Mouse (Mus musculus): Measurements from ENCODE around the gene Fcho2.

Fcho2 gene

DNA sequence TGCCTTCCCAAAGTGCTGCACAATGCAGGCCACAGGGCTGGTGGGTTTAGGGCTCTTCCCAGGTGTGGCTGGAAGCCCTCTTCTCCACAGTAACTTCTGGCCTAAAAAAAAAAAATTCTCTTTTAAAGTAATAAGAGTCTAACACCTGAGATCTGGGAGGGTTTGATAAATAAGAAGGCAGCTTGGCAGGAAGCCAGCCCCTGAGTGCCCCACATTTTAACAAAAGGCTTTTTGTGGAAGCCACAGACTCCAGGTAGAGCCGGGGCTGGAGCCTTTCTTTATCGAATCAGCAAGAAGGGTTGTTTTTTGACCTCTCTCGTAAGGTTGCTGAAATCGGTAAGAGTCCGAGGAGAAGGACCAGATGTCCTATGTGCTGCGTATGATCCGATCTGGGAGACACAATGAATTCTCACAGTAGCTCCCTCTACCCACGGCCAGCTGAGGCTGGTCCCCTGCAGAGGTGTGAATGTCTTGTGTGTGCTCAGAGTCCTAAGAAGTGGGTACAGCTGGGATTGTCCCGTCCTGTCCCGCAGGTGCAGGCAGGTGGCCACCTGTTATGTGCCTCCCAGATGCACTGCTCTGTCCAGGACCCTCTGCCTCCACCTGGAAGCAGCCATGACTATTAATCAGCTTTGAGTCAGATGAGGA, 114.5 kb downstream of the Fcho2 start:
- no peak for TF ChIP-seq GATA4 (IDR thresholded peaks at IDR 0.05; ENCODE audit: insufficient replicate concordance, low read length)

DNA sequence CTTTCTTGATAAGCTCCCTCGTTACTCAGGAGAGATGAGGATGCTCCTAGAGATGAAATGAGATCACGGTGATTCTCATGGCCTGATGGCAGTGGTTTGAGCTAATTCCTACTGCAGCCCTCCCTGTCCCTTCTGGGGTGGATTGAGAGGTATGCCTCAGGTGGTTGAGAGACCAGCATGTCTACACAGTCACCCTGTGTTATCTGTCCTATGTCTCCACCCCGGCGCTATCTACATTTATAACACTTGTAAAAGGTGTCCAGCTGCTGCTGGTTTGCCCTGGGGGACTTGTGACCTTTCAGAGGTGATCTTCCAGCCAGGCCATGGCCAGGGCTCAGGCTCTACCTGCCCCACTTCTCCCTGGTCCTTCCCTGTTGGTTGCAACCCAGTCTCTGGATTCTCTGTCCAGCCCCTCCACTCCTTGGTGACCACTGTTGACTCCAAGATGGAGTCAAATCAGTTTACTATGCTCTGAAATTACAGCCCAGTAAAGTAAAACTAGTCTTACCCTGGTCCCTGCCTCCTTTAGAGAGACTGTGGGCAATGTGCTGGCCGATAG, 115.2 kb downstream of the Fcho2 start:
- TF ChIP-seq GATA4 (IDR thresholded peaks at IDR 0.05; ENCODE audit: insufficient replicate concordance, low read length): no peak

DNA sequence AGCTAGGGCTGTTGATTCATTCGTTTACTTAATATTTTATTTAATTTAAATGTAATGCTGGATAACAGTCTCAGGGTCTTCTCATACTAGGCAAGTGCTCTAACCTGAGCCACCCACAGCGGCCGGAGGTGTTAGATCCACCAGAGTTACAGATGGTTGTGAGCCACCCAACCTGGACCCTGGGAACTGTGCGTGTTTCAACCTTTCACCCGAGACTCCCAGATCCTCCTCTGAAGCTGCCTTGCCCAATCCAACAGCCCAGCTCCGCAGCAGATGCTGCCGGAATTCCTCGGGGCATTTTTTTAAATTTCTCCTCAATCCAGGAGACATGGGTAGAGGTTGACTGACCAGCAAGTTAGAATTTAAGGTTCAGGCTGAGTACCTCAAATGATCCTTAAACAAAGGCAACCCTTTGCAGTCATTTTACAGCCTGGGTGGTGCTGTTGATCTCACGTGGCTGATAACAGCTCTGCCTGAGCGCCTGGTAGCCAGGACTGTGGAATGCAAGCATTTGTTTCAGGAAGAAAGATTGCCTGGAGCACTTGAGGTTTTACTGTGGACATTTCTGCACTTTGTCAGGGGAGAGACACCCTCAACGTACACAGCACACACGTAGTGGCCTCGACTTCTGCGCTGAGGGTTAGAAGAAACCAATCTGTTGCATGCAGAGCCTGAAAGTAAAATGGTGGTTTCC, 116.1 kb downstream of the Fcho2 start:
- TF ChIP-seq GATA4 (IDR thresholded peaks at IDR 0.05; ENCODE audit: insufficient replicate concordance, low read length): no peak

DNA sequence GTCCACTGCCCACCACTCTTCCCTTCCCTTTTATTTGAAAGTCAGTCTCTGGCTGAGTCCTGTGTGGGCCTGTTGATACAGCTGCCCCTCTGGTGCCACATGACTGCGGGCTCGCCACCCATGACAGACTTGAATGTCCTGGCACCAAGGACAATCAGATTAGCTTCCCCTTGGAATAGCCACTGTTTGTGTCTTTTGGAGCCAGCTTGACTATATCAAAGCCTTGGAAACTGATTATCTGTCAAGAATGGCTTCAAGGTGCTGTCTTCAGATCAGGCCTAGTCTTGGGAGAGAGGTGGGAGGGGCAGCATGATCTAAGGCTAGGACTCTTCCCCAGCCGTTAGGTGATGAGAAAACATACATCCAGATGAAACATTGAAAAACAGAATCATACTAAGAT, 118.5 kb downstream of the Fcho2 start:
- no peak for TF ChIP-seq GATA4 (IDR thresholded peaks at IDR 0.05; ENCODE audit: insufficient replicate concordance, low read length)

DNA sequence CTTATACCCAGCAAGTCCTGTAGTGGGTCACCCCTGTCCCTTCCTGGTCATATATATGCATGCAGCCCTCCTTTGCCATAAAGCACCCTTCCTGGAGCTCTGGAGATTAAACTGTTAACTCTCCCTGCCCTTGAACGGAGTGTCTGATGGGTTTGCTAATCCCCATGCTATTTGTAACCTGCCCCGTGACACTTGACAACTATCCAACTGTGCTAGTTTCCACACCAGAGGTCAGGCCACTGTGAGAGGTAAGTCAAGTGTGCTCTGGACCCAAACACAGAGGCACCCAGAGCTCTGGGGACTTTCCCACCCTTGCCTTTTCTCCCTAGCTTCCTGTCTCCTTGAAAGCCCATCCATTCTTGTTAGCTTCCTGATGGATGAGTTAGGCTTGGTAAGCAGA, 119.7 kb downstream of the Fcho2 start:
- no peak for TF ChIP-seq GATA4 (IDR thresholded peaks at IDR 0.05; ENCODE audit: insufficient replicate concordance, low read length)

DNA sequence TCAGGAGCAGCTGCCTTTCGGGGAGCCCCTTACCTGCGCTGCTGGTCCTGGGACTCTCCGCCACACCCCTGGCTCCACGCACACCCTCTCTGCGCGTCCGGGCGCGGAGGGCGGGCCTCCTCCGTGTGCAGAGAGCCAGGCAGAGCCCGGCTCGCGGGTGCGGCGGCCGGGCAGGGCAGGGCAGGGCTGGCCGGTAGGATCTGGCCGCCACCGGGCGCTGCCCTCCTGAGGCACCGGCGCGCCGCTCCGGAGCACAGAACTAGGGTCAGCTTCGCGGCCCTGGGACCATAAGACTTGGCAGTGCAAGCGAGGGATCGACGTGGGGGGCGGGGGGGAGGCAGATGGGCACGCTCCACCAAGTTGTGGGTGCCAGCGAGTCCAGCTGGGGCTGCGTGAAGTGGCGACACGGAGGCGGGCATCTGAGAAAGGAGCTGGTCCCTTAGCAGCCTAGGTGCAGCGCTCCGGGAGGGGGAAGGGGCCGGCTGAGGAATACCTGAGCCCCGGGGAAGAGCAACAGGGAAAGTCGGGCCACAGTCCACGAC, 120.4 kb downstream of the Fcho2 start, which contains the start of gene Tmem171:
Tmem171 (minus strand) TSS at position 62 of the 542 bp plus-strand sequence.
- no peak for TF ChIP-seq GATA4 (IDR thresholded peaks at IDR 0.05; ENCODE audit: insufficient replicate concordance, low read length)

DNA sequence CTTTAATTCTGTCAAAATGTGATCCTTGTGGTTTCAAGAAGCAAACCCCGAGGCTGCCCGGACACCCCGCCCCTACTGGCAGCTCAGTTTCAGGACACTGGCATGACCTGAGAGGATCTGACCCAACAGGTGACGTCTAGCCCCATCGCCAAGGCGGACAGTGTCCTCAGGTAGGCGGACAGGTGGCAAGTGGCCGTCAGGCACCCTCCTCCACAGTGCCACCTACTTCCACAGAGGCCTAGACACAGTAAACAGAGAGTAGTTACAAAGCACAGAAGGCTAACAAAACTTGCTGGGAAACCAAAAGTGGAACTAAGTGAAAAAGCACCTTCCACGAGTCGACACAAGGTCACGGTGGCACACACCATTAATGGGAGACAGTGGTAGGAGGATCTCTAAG, 121.9 kb downstream of the Fcho2 start:
- no peak for TF ChIP-seq GATA4 (IDR thresholded peaks at IDR 0.05; ENCODE audit: insufficient replicate concordance, low read length)

DNA sequence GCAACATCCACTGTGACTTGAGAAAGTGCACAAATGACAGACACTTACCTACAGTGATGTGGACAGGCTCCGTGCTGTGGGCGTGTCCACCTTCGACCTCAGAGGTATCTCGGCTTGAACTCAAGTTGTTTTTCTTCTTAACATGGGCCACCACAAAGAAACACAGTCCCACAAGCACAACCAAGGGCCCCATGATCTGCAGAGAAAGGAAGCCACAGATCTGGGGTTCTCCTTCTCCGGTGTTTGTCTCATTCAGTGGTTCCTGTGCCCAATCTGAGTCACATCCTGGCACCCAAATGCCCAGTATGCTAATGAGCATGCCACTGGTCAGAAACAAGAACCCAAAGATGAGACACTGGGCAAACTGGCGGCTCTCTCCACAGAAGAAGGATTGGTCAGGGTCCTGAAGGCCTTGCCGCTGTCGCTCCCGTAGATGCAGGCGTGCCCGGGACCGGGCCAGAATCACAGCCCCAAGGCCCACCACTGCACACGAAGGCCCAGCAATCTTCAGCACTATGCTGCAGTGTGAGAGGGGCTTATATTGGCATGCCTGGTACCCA, 123.2 kb downstream of the Fcho2 start:
- no peak for TF ChIP-seq GATA4 (IDR thresholded peaks at IDR 0.05; ENCODE audit: insufficient replicate concordance, low read length)

DNA sequence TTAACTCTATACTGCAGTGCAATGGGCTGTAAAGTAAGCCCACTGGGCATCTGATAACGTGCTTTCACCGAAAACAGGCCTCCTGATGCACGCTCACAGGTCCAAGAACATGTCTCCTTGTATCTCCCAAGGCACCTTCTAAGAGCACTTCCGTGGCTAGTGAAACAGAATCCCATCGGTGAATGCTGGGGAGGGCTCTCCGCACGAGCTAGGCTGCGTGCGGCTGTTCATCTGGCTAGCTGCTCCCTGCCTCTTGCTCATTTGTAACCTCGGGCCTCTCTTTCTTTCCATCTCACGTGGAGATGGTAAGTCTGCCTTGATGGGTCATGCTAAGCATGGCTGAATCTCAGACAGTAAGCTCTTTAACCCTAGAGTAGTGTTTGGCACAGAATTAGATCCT, 124.4 kb downstream of the Fcho2 start:
- no peak for TF ChIP-seq GATA4 (IDR thresholded peaks at IDR 0.05; ENCODE audit: insufficient replicate concordance, low read length)

DNA sequence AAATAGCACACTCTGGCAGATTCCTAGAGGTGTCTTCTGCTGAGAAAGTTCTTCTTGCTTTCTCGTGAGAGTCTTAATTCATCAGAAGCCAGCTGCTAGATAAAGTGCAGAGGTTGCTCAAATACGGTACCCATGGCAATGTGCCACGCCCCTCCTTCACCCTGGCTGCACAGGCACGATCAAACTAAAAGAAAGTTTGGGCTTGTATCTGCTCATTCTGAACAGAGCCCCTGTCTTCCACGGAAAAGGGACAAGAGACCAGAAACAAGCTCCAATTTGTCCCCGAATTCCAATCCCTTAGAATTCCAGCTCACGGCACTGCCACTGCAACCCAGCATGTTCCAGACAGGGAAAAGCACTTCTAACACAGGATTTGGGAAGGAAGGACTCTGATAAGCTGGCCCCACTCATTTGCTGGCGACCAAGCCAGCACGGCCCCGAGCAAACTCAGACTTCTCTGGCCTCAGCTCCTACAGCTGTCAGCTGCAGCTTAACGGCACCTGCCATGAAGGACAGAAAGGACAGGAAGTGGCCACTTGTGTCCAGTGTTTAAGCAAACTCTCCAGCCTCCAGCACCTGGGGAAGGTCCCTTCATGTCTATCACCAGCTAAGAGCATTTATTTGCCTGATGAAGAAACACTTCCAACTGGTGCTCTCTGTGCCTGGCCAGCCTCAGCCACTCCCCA, 125.5 kb downstream of the Fcho2 start:
- no peak for TF ChIP-seq GATA4 (IDR thresholded peaks at IDR 0.05; ENCODE audit: insufficient replicate concordance, low read length)

DNA sequence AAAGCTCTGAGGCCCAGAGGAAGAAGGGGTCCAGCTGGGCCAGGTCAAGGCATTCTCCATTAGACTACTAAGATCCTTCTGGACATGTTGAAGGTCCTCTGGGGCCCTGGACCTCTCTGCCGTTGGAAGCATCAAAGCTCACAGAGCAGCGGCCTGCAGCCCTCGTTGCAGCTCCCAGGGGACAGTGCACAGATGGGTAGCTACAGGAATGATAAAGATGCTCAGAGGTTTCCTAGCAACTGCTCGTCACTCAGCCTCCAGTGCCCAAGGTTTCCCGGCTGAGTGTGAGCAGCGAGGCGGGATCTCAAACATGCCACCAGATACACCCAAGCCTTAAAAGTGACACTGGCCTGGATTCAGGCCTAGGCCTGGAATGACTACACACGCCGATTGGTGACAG, 127.3 kb downstream of the Fcho2 start:
- no peak for TF ChIP-seq GATA4 (IDR thresholded peaks at IDR 0.05; ENCODE audit: insufficient replicate concordance, low read length)

DNA sequence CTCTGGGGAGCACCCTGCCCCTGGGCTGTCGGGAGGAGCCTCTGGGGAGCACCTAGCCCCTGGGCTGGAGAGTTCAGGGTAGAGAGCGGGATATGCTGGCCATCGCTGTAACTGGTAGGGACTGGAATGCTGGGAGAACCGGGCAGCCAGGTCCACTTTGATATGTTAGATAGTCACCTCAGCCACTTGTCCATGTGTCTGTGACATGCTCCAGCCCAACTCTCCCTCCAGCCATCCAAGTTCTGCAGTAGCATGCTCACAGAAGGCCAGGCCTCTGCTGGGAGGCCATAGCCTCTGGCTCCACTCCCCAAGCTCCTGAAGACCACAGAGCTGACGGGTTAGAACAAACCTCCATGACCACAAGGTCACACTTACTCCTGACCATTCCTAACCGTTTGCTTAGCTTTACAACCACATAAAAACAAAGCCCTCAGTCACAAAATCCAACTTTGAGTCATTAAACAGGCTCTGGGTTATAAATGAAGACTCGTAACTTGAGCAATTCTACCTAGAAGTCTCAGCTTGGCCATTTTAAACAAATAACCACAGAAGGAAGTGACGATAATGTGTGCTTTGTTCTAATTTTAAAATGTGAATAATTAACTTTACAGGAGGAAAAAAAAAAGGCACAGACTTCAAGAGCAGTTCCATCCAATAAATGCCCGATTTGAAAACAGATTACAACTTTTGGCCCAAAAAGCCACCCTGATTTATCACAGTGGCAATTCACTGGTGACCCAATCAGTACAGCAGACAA, 130.9 kb downstream of the Fcho2 start:
- TF ChIP-seq GATA4 (IDR thresholded peaks at IDR 0.05; ENCODE audit: insufficient replicate concordance, low read length): no peak

DNA sequence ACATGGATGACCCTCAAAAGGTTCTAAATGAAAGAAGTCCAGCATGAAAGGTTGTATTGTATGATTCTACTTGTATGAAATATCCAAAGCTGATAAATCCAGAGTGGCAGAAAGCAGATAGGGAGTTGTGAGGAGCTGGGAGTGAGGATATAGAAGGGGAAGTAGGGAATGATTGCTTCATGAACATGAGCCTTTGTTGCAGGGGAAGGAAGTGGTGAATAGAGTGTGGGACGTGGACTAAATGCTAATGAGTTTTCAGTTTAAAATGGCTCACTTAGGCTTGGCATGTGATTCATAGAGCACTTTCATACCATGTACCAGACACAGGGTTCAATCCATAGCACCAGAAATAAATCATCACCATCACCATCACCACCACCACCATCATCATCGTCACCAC, 131.8 kb downstream of the Fcho2 start:
- TF ChIP-seq GATA4 (IDR thresholded peaks at IDR 0.05; ENCODE audit: insufficient replicate concordance, low read length): no peak

DNA sequence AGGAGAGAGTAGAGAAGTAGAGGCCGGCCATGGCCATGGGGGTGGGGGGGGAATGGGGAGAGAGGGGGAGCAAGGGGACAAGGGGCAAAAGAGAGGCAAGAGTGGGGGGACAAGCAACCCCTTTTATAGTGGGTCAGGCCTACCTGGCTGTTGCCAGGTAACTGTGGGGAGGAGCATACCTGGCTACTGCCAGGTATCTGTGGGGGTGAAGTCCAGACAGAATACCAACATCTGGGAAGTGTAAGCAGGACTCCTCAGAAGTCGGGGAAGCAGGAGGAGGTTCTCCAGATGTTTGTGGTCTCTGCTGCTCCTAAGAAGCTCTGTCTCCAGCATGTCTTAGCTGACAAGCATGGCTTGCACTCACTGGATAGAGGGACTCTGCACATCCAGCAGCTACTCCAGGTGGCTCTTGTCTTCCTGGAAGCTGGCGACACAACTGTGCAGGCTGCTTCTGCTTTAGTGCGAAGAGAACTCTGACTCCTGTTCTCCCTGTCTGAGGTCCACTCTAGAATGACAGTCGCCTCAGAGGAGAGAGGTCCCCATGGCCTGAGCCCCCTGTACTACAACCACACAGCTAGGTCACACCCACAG, 134.7 kb downstream of the Fcho2 start:
- TF ChIP-seq GATA4 (IDR thresholded peaks at IDR 0.05; ENCODE audit: insufficient replicate concordance, low read length): no peak
